Mouse (Mus musculus): ENCODE measurements around the gene Idi1. TPM values are rescaled to one million over a fixed set of nuclear protein-coding genes. Genes with fewer than 3 reads are reported as not detected.
"Not testable (repeated sequence)": the region's sequence is repeated elsewhere in the genome, so short reads cannot be mapped to it uniquely, and the experiment has no call there.

Gene Idi1
- polyA plus RNA-seq (2016; fragmentation: Nextera tagmentation; extraction: Ambion mirVana): 115 and 137 TPM in 2 replicates

- Histone ChIP-seq H3K4me1 (peaks cover 12% of the 10 kb centered on the region), H3K27ac (replicated peaks) (peak within 1 kb of the TSS; percentile 98), H3K9me3 (no peaks in the 10 kb centered on the region), H3K27me3 (replicated peaks; ENCODE audit: low read depth, poor library complexity, severe bottlenecking) (no peaks in the 10 kb centered on the region), H3K4me3 (peak within 1 kb of the TSS; percentile 82), H3K36me3 (replicated peaks) (peaks cover 24% of the 10 kb centered on the region)
- under 1% methylated on average over 46 of the region's 46 CpGs for WGBS
- DNase-seq (ENCODE audit: low spot score): peak; percentile 97
Measured at GRCm38 (mm10) chr13:8885445-8886184, at the start of gene Idi1. Gene Idi1, plus strand, starts transcription at chr13:8885501.

DNA sequence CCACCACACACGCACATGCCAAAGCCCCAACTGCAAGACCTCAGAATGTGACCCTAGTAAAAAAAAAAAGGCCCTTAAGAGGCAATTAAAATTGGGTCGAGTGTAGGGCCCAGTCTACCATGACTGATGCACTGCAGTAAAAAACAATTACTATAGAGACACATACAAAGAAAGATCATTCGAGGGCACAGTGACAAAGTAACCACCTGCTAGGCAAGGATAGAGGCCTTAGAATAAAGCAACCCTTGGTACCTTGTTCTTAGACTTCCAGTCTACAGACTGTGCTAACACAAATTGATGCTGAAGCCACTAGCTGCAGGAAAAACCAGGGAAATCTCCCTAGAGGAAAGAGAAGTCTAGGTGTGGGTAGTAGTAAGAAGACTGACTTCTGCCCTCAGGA, 46.9 kb upstream of the Idi1 start:
- Histone ChIP-seq H3K27me3 (replicated peaks; ENCODE audit: low read depth, poor library complexity, severe bottlenecking) (no peaks in the 10 kb centered on the region), H3K4me3 (no peak overlapping the region), H3K36me3 (replicated peaks) (peaks cover 96% of the 10 kb centered on the region), H3K9me3 (no peaks in the 10 kb centered on the region), H3K4me1 (no peaks in the 10 kb centered on the region), H3K27ac (replicated peaks) (no peak overlapping the region)
- WGBS: 69% methylated on average over 3 of the region's 3 CpGs
- no peak for DNase-seq (ENCODE audit: low spot score)

DNA sequence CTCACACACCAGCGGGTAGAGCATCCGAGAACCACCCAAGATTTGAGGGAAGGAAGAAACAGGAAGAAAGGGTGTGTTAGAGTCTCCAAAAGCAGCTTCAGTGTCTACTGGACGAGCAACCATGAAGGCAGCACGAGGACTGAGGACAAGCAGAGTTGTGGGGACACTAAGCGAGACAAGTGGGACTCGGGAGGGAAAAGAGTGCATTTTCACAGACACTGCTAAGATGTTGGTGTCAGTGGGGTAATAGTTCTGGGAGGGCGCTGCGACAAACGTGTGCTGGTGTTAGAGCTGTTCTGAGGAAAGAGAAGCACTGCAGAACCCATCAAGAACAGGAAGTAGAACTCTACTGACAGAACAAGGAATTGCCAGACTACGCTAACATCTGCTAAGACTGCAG, 46.2 kb upstream of the Idi1 start:
- no peaks in the 10 kb centered on the region for H3K27me3 ChIP-seq (replicated peaks; ENCODE audit: low read depth, poor library complexity, severe bottlenecking)
- H3K27ac ChIP-seq (replicated peaks): no peak overlapping the region
- no peak for DNase-seq (ENCODE audit: low spot score)
- no peaks in the 10 kb centered on the region for H3K4me1 ChIP-seq
- H3K4me3 ChIP-seq: no peak overlapping the region
- WGBS: 93% methylated on average over 10 of the region's 10 CpGs
- H3K9me3 ChIP-seq: no peaks in the 10 kb centered on the region
- peaks cover 96% of the 10 kb centered on the region for H3K36me3 ChIP-seq (replicated peaks)

GRCm38 (mm10) chr13:8839937-8840336, 45.4 kb upstream of the Idi1 start:
- WGBS: 88% methylated on average over 6 of the region's 6 CpGs
- Histone ChIP-seq H3K27ac (replicated peaks) (no peak overlapping the region), H3K36me3 (replicated peaks) (peaks cover 92% of the 10 kb centered on the region), H3K4me1 (no peaks in the 10 kb centered on the region), H3K27me3 (replicated peaks; ENCODE audit: low read depth, poor library complexity, severe bottlenecking) (no peaks in the 10 kb centered on the region), H3K4me3 (no peak overlapping the region), H3K9me3 (no peaks in the 10 kb centered on the region)
- no peak for DNase-seq (ENCODE audit: low spot score)

DNA sequence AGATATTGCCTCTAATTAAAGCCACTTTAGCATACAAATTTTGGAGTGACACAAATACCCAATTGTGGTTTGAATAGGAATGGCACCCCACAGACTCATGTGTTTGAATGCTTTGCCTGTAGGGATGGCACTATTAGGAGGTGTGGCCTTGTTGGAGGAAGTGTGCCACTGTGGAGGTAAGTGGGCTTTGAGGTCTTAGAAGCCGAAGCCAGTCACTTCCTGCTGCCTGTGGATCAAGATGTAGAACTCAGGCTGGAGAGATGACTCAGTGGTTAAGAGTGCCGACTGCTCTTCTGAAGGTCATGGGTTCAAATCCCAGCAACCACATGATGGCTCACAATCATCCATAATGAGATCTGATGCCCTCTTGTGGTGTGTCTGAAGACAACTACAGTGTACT, 44.4 kb upstream of the Idi1 start:
- H3K27ac ChIP-seq (replicated peaks): no peak overlapping the region
- H3K9me3 ChIP-seq: no peaks in the 10 kb centered on the region
- no peak for DNase-seq (ENCODE audit: low spot score)
- H3K4me1 ChIP-seq: no peaks in the 10 kb centered on the region
- peaks cover 87% of the 10 kb centered on the region for H3K36me3 ChIP-seq (replicated peaks)
- no peaks in the 10 kb centered on the region for H3K27me3 ChIP-seq (replicated peaks; ENCODE audit: low read depth, poor library complexity, severe bottlenecking)
- 93% methylated on average over 2 of the region's 2 CpGs for WGBS
- no peak overlapping the region for H3K4me3 ChIP-seq

- 96% methylated on average over 7 of the region's 7 CpGs for WGBS
- not testable (repeated sequence) for H3K4me1 ChIP-seq; H3K27me3 ChIP-seq (replicated peaks; ENCODE audit: low read depth, poor library complexity, severe bottlenecking); H3K9me3 ChIP-seq; H3K4me3 ChIP-seq; H3K27ac ChIP-seq (replicated peaks); DNase-seq (ENCODE audit: low spot score)
- H3K36me3 ChIP-seq (replicated peaks): peaks cover 86% of the 10 kb centered on the region
Measured at GRCm38 (mm10) chr13:8841846-8842245, 43.5 kb upstream of the Idi1 start.

DNA sequence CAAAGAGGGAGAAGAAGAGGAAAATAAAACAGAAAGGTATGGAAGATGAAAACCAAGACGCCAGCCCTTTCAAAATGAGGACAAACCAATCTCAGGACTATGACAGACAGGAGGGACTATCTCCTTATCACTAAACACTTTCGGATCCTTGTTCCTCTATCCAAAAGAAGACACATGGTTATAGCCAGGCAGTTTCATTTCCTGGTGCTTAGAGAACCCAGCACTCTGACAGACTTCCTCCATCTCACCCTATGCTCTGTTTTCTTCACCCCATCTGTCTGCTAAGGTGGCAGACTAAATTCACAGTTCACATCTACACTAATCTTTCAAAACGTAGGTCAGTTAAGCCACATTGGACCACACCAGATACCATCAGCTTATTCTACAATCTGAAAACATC, 43.0 kb upstream of the Idi1 start:
- Histone ChIP-seq H3K4me1 (no peaks in the 10 kb centered on the region), H3K9me3 (no peaks in the 10 kb centered on the region), H3K36me3 (replicated peaks) (peaks cover 89% of the 10 kb centered on the region), H3K27ac (replicated peaks) (no peak overlapping the region), H3K4me3 (no peak overlapping the region), H3K27me3 (replicated peaks; ENCODE audit: low read depth, poor library complexity, severe bottlenecking) (no peaks in the 10 kb centered on the region)
- no peak for DNase-seq (ENCODE audit: low spot score)
- 86% methylated on average over 3 of the region's 3 CpGs for WGBS

DNA sequence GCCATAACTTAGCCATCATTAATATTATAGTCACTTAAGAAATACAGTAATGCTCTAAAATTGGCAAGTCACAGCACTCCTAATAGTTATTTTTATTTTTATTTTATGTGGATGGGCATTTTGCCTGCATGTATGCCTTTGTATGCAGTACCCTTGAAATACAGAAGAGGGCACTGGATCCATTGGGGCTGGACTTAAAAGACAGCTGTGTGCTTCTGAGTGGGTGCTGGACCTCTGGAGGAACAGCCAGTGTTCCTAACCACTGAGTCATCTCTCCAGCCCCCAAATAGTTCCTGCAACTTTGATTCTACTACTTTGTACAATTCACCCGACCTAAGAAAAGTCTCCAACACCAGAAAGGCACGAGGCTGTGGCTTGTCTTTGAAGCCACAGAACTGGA, 37.6 kb upstream of the Idi1 start:
- H3K4me3 ChIP-seq: no peak overlapping the region
- H3K36me3 ChIP-seq (replicated peaks): peaks cover 86% of the 10 kb centered on the region
- DNase-seq (ENCODE audit: low spot score): no peak
- 63% methylated on average over 2 of the region's 2 CpGs for WGBS
- no peak overlapping the region for H3K27ac ChIP-seq (replicated peaks)
- no peaks in the 10 kb centered on the region for H3K9me3 ChIP-seq
- H3K4me1 ChIP-seq: no peaks in the 10 kb centered on the region
- no peaks in the 10 kb centered on the region for H3K27me3 ChIP-seq (replicated peaks; ENCODE audit: low read depth, poor library complexity, severe bottlenecking)

GRCm38 (mm10) chr13:8849311-8849710, 36.0 kb upstream of the Idi1 start:
- Histone ChIP-seq H3K27me3 (replicated peaks; ENCODE audit: low read depth, poor library complexity, severe bottlenecking) (no peaks in the 10 kb centered on the region), H3K27ac (replicated peaks) (no peak overlapping the region), H3K9me3 (no peaks in the 10 kb centered on the region), H3K4me1 (no peaks in the 10 kb centered on the region), H3K36me3 (replicated peaks) (peaks cover 86% of the 10 kb centered on the region), H3K4me3 (no peak overlapping the region)
- WGBS: 88% methylated on average over 1 of the region's 1 CpGs
- no peak for DNase-seq (ENCODE audit: low spot score)

DNA sequence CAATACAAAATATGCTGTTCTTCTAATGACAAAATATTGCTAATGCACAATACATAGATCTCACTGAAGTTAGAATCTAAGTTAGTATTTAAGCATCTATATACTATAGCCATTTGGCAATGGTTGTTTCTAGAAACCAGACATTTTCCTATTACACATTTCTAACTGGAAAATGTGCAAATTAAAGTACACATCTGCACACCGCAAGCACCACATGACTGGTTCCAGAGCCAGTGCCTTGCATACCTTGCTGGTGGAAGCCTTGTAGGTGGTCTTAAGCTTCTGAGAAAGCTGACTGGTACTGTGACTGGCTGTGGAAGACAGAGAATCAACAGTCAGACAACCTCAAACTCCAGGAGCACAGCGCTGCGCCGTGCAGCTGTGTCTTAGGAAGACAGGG, 31.9 kb upstream of the Idi1 start:
- H3K27ac ChIP-seq (replicated peaks): no peak overlapping the region
- H3K9me3 ChIP-seq: no peaks in the 10 kb centered on the region
- H3K36me3 ChIP-seq (replicated peaks): peaks cover 81% of the 10 kb centered on the region
- no peaks in the 10 kb centered on the region for H3K4me1 ChIP-seq
- DNase-seq (ENCODE audit: low spot score): no peak
- no peaks in the 10 kb centered on the region for H3K27me3 ChIP-seq (replicated peaks; ENCODE audit: low read depth, poor library complexity, severe bottlenecking)
- WGBS: 95% methylated on average over 4 of the region's 4 CpGs
- H3K4me3 ChIP-seq: no peak overlapping the region

- Histone ChIP-seq H3K27me3 (replicated peaks; ENCODE audit: low read depth, poor library complexity, severe bottlenecking) (no peaks in the 10 kb centered on the region), H3K36me3 (replicated peaks) (peaks cover 81% of the 10 kb centered on the region), H3K9me3 (no peaks in the 10 kb centered on the region), H3K27ac (replicated peaks) (no peak overlapping the region), H3K4me1 (no peaks in the 10 kb centered on the region), H3K4me3 (no peak overlapping the region)
- DNase-seq (ENCODE audit: low spot score): no peak
- 100% methylated on average over 2 of the region's 2 CpGs for WGBS
Measured at GRCm38 (mm10) chr13:8854769-8855168, 30.5 kb upstream of the Idi1 start.

DNA sequence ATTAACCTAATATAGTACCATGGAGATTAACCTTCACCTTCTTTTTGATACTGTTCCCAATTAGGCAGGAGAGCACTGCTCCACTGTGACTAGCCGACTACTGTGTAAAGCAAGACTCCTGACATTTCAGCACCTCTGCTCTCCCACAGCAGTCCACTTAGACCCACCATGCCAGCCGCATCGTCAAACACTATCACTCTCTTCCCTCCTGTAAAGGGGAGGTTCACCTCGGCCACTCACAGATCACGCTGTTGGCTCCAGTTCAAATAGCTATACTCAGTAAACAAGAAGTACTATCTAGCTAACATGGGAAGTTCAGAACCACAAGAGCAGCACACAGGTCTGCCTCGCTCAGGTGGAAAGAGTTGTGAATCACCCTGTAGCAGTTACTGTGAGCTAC, 26.8 kb upstream of the Idi1 start:
- H3K36me3 ChIP-seq (replicated peaks): peaks cover 71% of the 10 kb centered on the region
- H3K4me1 ChIP-seq: no peaks in the 10 kb centered on the region
- DNase-seq (ENCODE audit: low spot score): no peak
- H3K9me3 ChIP-seq: no peaks in the 10 kb centered on the region
- H3K4me3 ChIP-seq: no peak overlapping the region
- no peaks in the 10 kb centered on the region for H3K27me3 ChIP-seq (replicated peaks; ENCODE audit: low read depth, poor library complexity, severe bottlenecking)
- H3K27ac ChIP-seq (replicated peaks): no peak overlapping the region
- WGBS: 92% methylated on average over 6 of the region's 6 CpGs

- 94% methylated on average over 9 of the region's 9 CpGs for WGBS
- H3K27me3 ChIP-seq (replicated peaks; ENCODE audit: low read depth, poor library complexity, severe bottlenecking): no peaks in the 10 kb centered on the region
- DNase-seq (ENCODE audit: low spot score): no peak
- H3K36me3 ChIP-seq (replicated peaks): peaks cover 58% of the 10 kb centered on the region
- H3K9me3 ChIP-seq: no peaks in the 10 kb centered on the region
- no peak overlapping the region for H3K4me3 ChIP-seq
- H3K4me1 ChIP-seq: no peaks in the 10 kb centered on the region
- no peak overlapping the region for H3K27ac ChIP-seq (replicated peaks)
Measured at GRCm38 (mm10) chr13:8860861-8861260, 24.4 kb upstream of the Idi1 start.

Measured in embryonic facial prominence, embryonic 10.5 days (tissue).